Mouse (Mus musculus) heart, embryonic 11.5 days (tissue): Measurements from ENCODE around the gene B020031M17Rik. TPM values are rescaled to one million over a fixed set of nuclear protein-coding genes. Genes with fewer than 3 reads are reported as not detected.
"Not testable (repeated sequence)": the region's sequence is repeated elsewhere in the genome, so short reads cannot be mapped to it uniquely, and the experiment has no call there.

ENCODE experiments used
- ATAC-seq: fragments of 200-750 bp; cut with Nextera tagmentation; replicated peaks from 2 replicates; pipeline ENCODE4 v1.8.0; 2017; ENCODE audit warnings: moderate library complexity; ENCODE audit not compliant: insufficient number of reproducible peaks, low FRiP score, low TSS enrichment
- H3K27ac ChIP-seq: fragments of 300-500 bp; sonication (generic); 2 replicates; pipeline ENCODE4 v1.5.1; 2014; ENCODE audit warnings: mild to moderate bottlenecking, low read depth, low read length
- H3K27me3 ChIP-seq: fragments of 300-500 bp; sonication (generic); 2 replicates; pipeline ENCODE4 v1.6.1; 2014; ENCODE audit warnings: mild to moderate bottlenecking, low read length, mixed read lengths; ENCODE audit not compliant: control insufficient read depth, insufficient read depth
- H3K36me3 ChIP-seq: fragments of 300-500 bp; sonication (generic); 2 replicates; pipeline ENCODE4 v1.6.1; 2014; ENCODE audit warnings: mild to moderate bottlenecking, low read length, moderate library complexity, mixed read lengths; ENCODE audit not compliant: control insufficient read depth, insufficient read depth
- H3K4me1 ChIP-seq: fragments of 300-500 bp; sonication (generic); 2 replicates; pipeline ENCODE4 v1.6.1; 2014; ENCODE audit warnings: low read length; ENCODE audit not compliant: control insufficient read depth, insufficient read depth
- H3K4me2 ChIP-seq: fragments of 300-500 bp; sonication (generic); 2 replicates; pipeline ENCODE4 v1.6.1; 2014; ENCODE audit warnings: mild to moderate bottlenecking, moderate library complexity
- H3K4me3 ChIP-seq: fragments of 300-500 bp; sonication (generic); 2 replicates; pipeline ENCODE4 v1.5.1; 2014; ENCODE audit warnings: low read depth, low read length
- H3K9ac ChIP-seq: fragments of 300-500 bp; sonication (generic); 2 replicates; pipeline ENCODE4 v1.6.1; 2014; ENCODE audit warnings: mild to moderate bottlenecking, low read depth, low read length, moderate library complexity
- H3K9me3 ChIP-seq: fragments of 300-500 bp; sonication (generic); replicated peaks from 2 replicates; pipeline ENCODE4 v1.6.1; 2016; ENCODE audit warnings: low read length; ENCODE audit not compliant: control insufficient read depth
- WGBS: fragments of 180-500 bp; shearing (Covaris S2); extraction: QIAGEN DNeasy Blood & Tissue Kit; methylation state at CpG from one replicate; pipeline ENCODE4 v1.1.7; 2014; ENCODE audit not compliant: insufficient replicate concordance; 5-methylcytosine and 5-hydroxymethylcytosine counted together
- polyA plus RNA-seq: library from polyadenylated mRNA; unstranded; fragments of >200 nt; fragmentation: Nextera tagmentation; extraction: Ambion mirVana; gene quantifications from 2 replicates; pipeline ENCODE4 v1.2.1, GENCODE M21; 2014

Gene B020031M17Rik
- not detected in 2 replicates for polyA plus RNA-seq

GRCm38 (mm10) chr13:119950706-119951105, at the start of gene B020031M17Rik:
B020031M17Rik (minus strand) TSS chr13:119950806.
- 70% methylated on average over 3 of the region's 6 CpGs for WGBS
- H3K36me3 ChIP-seq, ATAC-seq, H3K4me2 ChIP-seq, H3K9ac ChIP-seq, H3K27me3 ChIP-seq, H3K9me3 ChIP-seq, H3K4me3 ChIP-seq, H3K27ac ChIP-seq, H3K4me1 ChIP-seq: not testable (repeated sequence)

- H3K9me3 ChIP-seq, H3K9ac ChIP-seq, H3K36me3 ChIP-seq, H3K27ac ChIP-seq, H3K27me3 ChIP-seq, H3K4me2 ChIP-seq, ATAC-seq, H3K4me1 ChIP-seq, H3K4me3 ChIP-seq: not testable (repeated sequence)
- WGBS = no CpG with 5 or more reads among the region's 4 CpGs
Measured at GRCm38 (mm10) chr13:119999215-119999614, 48.6 kb upstream of the B020031M17Rik start.

GRCm38 (mm10) chr13:119998442-119999086, 48.0 kb upstream of the B020031M17Rik start:
- H3K4me3 ChIP-seq = not testable (repeated sequence)
- peak; percentile 65; the same call in 1 of the 2 replicates for ATAC-seq
- no CpG with 5 or more reads among the region's 22 CpGs for WGBS

GRCm38 (mm10) chr13:119991917-119992496, 41.4 kb upstream of the B020031M17Rik start:
- not testable (repeated sequence) for ATAC-seq, H3K36me3 ChIP-seq, H3K4me3 ChIP-seq, H3K4me1 ChIP-seq, H3K27ac ChIP-seq, H3K9ac ChIP-seq, H3K27me3 ChIP-seq, H3K4me2 ChIP-seq, H3K9me3 ChIP-seq
- no CpG with 5 or more reads among the region's 10 CpGs for WGBS

More at GRCm38 (mm10) chr13:119998442-119999086, 48.0 kb upstream of the B020031M17Rik start:
- not testable (repeated sequence) for H3K4me2 ChIP-seq, H3K9ac ChIP-seq, H3K4me1 ChIP-seq, H3K27me3 ChIP-seq, H3K27ac ChIP-seq, H3K9me3 ChIP-seq, H3K36me3 ChIP-seq

- WGBS = no CpG with 5 or more reads among the region's 13 CpGs
- H3K36me3 ChIP-seq, H3K4me1 ChIP-seq, ATAC-seq, H3K27me3 ChIP-seq, H3K9me3 ChIP-seq, H3K9ac ChIP-seq, H3K4me3 ChIP-seq, H3K4me2 ChIP-seq, H3K27ac ChIP-seq: not testable (repeated sequence)
Measured at GRCm38 (mm10) chr13:119991264-119991663, 40.7 kb upstream of the B020031M17Rik start.

GRCm38 (mm10) chr13:119969163-119969562, 18.6 kb upstream of the B020031M17Rik start:
- ATAC-seq, H3K4me1 ChIP-seq, H3K4me3 ChIP-seq, H3K9ac ChIP-seq, H3K9me3 ChIP-seq, H3K36me3 ChIP-seq, H3K27me3 ChIP-seq, H3K27ac ChIP-seq, H3K4me2 ChIP-seq: not testable (repeated sequence)
- WGBS = no CpG with 5 or more reads among the region's 13 CpGs

- ATAC-seq, H3K4me1 ChIP-seq, H3K9me3 ChIP-seq, H3K9ac ChIP-seq, H3K4me3 ChIP-seq, H3K36me3 ChIP-seq, H3K27me3 ChIP-seq, H3K4me2 ChIP-seq, H3K27ac ChIP-seq: not testable (repeated sequence)
- no CpG with 5 or more reads among the region's 14 CpGs for WGBS
Measured at GRCm38 (mm10) chr13:119968193-119968592, 17.6 kb upstream of the B020031M17Rik start.

GRCm38 (mm10) chr13:119965968-119966367, 15.4 kb upstream of the B020031M17Rik start:
- WGBS = under 1% methylated on average over 20 of the region's 22 CpGs
- H3K36me3 ChIP-seq, H3K4me1 ChIP-seq, H3K9ac ChIP-seq, H3K27me3 ChIP-seq, H3K9me3 ChIP-seq, ATAC-seq, H3K27ac ChIP-seq: not testable (repeated sequence)
- peak overlapping the region; percentile 43 for H3K4me2 ChIP-seq
- peak overlapping the region; percentile 26 for H3K4me3 ChIP-seq
